Mouse (Mus musculus) gastrocnemius, postnatal 4 days (tissue): ENCODE measurements at regions not wholly inside any gene's neighbourhood (a gene's known extent, or its start where the extent isn't known, plus 50 kb on each side); places are given as distances from the start of the nearest gene placed in this dataset.

ENCODE experiments used
- DNase-seq, 2 experiments: peaks; one replicate each; pipeline ENCODE4 v3.0.0; 2021 to 2022; ENCODE audit warnings: low spot score in 2 of 2, mixed read lengths in 2 of 2

DNA sequence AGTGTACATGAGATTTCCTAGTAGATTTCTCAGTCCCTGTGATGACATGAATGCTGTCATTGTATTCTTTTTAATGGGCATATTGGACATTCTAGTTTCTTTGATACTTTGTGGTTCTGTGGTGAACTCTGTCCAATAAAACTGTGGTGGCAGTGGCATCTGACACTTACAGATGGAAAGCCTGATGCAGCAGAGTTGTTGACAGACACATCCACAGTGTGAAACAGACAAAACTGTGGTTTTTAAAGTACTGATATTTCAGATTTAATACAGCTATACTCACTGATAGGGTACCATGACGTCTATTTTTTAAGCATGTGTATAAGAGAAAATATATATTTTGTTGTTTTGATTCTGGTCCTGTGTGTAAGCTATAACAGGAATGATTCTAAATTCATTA, 818.0 kb downstream of the Trim52 start:
- DNase-seq = no peak

DNA sequence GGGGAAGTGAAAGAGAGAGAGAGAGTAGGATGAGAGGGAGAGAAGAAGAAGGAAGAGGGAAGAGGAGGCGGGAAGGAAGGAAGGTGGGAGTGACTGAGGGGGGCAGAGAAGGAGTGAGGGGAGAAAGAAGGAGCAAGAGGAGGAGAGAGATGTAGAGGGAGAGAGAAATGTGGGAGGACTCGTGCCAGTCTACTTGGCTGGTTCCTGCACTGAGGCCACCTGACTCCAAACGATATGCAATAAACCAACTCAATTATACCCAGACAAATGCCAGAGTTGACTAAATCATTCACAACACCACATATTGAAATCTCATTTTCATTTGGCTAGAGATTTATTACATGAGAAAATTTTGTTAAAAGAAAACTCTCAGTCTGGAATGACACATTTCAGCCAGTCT, 818.4 kb downstream of the Trim52 start:
- DNase-seq = no peak

DNA sequence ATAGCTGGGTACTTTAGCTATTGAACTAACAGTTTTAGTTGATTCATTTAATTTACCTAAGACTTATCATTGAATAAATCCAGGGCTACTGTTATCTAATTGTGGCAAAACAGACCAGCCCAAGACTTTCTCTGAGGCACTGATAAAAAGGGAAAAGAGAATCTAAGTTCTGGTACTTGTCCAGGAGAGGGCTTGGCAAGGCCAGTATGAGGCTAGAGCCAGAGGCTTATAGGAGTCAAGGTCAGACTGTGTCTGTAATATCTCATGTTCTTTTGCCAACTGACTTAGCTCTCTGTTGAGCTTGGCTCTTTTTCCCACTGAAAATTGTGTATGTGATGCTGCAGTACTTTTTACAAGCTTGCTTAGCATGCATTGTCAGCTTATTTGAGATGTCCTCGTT, 839.3 kb downstream of the Trim52 start:
- DNase-seq = peak in 1 of 2 experiments; percentile 9

DNA sequence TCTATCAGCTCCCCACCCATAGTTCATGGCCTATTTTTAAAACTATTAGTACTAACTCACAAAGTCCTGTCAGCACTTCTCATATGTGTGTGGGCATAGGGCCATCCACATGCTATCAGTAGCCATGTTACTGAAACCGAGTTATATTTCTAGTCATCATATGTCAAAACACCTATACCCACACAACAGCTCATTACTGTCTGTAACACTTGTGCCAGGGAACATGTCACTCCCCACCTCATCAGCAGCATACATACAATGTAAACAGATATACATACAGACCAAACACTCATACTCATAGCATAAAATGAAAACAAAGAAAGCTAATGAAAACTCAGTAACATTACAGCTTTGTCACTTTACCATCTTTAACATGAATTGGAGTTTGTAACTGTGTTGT, 872.0 kb downstream of the Trim52 start:
- DNase-seq = no peak

DNA sequence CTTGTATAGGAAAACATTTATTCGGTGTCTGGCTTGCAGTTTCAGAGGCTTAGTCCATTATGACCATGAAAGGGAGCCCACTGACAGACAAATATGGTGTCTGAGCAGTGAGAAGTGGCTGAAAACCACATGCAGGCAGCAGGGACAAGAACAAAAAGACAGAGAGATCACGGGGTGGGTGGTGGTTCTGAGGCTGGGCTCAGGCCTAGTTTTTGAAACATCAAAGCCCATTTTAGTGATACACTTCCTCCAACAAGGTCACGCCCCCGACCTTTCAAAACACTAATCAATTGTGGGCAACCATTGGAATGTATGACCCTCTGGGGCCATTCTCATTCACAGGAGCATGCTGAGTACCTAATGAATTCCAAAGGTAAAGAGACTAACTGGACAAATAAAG, 874.8 kb downstream of the Trim52 start:
- no peak for DNase-seq

DNA sequence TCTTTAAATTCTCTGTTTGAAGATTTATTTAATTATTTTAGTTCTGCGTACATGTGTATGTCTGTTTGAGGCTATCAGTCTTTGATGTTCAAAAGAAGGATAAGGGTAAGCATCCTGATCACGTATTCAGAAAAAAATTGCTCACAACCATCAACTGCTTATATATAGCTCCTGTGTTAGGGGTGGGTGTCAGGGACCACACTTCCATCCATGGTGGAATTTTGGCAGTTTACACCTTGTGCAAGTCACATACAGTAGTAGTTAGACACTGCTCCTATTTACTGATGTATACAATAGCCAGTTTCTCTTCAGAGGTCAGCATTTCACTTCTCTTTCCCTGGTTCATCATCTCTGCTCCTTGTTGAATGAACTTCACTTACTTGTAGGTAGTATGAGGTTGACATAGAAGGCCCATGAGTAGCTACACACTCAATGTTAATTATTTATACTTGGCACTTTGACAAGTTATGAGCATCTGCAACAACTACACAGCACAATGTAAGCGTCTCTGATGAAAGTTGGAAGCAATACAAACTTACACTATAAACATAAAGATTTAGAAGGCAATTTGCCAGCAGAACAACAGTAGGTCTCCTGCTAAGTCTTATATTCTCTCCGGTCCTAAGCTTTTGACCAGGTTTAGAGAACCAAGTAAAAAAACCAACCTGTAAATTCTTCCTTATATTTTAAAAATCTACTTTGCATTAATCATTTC, 891.7 kb downstream of the Trim52 start:
- DNase-seq = no peak

DNA sequence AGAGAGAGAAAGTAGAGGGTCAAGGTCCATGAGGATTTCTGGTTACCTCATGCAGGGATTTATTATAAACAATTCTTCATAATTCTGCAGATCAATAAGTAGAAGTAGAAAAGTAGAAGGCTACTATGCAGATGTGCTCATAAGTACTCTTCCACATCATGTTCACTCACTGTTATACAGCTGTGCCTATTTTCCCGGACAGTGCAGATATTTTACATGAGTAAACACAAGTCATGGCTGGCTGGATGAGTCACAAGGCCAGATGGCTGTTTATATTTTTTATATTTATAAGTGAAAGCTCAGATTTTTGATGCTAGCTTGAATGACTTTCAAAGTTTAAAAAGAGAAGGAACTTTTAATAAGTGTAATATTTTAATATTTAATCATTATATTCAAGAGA, 899.0 kb downstream of the Trim52 start:
- DNase-seq = no peak

DNA sequence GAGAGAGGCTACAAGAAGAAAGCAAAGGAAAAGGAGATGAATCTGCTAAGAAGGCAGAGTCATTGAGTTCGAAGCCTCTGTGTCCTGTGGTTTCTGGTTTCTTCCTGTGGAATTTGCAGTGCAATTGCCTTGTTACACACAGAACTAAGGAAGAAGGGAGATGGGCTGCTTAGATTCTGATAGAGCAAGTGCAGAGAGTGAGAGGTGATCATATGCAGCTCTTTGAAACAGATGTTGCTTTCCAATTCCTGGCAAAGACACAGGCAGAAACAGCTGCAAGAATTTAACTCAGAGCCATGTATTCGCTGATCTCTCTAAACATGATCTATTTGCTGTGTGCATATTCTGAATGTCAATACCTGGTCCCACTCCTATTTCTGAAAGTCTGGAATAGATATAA, 903.6 kb downstream of the Trim52 start:
- DNase-seq = no peak

DNA sequence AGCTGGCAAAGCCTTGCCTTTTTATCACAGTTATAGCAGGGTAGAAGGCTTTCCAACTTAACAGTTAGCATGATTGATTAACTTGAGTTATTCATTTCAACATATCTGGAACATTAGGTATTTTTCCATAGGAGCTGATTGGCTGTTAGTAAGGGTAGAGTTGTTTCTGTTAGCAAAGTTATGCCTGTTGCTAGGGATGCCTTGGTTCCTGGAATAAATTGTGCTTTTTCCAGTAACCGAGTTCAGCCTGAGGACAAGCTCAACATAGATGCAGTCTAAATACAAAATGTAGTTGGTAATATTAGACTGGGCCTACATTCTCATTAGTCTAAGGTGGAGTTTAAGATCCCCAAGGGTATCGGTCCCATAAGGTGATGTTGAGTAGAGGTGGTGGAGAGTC, 927.8 kb downstream of the Trim52 start:
- no peak for DNase-seq

DNA sequence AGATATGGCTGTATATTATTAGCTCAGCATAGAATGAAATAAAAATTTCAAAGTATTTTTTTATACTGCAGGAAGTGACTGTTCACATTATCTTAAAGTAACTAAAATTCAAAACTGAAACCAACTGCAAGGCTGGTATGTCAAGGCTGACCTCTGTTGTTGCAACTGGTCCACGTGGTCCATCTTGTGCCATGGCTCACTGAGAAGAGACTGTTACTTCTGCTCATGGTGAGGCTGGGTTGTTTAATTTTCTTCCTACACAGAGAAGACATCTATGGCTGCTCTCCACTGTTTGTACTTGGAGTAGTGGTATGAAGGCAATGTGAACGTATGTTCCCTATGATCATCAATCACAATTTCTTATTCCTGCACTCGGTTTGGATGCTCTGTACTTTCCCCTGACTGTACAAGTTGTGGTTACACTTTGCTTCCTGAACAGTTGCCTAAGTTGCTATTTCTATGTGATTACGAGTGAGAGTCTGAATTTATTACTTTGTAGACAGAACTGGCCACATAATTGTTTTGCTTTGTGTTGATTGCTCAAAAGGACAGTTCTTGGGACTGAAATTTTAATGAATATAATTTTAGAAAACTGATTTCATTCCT, 946.1 kb downstream of the Trim52 start:
- no peak for DNase-seq

DNA sequence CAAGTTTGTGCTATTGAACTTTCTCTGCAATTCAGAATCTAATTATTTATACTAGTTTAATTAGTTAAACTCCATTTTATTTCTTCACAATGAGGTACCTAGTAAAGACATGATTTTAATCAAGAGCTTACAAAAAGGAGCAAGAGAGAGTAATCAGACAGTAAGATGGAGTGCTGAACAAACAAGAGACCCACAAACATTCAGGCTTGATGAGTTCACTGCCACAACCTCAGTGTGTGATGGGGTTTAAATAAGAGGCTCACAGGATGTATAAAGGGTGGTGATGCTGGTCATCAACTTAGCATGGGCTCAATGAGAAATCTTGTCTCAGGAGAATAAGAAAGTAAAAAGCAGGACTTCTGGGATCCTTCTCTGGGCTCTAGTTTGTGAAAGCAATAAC, 962.6 kb downstream of the Trim52 start:
- no peak for DNase-seq

DNA sequence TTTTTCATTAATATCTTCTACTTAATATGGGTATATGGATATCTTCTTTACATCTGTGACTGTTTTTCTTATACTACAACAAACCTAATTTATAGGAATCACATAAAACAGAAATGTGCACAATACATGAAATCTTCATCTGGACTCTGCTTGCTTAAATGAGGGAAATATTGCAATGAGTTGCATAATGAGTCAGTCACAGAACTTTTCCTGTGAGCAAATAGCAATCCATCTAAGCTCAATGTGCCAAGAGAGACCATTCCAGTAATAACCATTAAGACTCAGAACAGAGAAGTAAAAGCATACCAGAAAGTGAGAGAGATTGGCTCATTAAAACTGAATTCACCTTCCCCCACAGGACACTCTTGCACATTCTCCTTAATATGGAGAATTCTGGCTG, 974.4 kb downstream of the Trim52 start:
- no peak for DNase-seq
